Mouse (Mus musculus) frontal cortex, postnatal 25 days (tissue): ENCODE measurements at regions not wholly inside any gene's neighbourhood (a gene's known extent, or its start where the extent isn't known, plus 50 kb on each side); places are given as distances from the start of the nearest gene placed in this dataset.
"Not testable (repeated sequence)": the region's sequence is repeated elsewhere in the genome, so short reads cannot be mapped to it uniquely, and the experiment has no call there.

ENCODE experiments used
- DNase-seq, 2 experiments: peaks; one replicate each; pipeline ENCODE4 v3.0.0; 2022; ENCODE audit warnings: low spot score in 2 of 2

DNA sequence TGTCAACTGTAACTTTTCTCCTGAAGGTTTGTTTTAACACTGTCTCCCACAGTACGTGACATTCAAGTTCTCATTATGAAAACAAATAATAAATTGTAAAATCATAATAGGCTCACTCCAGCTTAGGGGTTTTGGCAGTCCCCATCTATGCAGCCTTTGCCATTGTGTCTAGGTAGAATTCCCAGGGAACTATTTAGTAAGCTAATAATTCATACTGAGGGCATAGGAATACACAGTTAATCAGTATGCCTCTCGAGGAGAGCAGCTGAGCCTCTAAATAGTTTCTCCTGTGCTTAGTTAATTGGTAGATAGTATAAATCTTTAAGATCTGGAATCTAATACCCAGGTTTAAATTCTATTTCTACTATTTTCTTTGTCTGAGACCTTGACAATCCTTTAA, 191.7 kb downstream of the Tprg start:
- DNase-seq, result no peak

DNA sequence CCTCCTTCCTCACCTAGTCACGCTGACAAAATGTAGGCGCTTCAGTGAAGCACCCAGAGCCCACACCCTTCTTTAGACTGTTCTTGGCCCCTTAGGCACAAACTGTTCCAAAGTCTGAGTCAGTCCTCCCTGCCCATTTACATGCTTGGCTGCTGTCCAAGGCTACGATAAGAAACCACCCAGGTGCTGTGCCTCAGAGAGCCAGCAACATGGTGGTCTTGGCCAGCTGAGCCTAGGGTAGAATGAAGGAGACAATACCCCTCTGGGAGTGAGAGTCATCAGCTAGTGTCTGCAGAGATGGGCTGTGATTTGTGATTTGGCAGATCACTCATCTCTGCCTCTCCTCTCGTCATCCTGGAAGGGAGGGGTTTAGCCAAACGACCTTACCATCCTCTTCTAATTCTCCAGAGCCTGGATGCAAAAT, 197.2 kb downstream of the Tprg start:
- no peak for DNase-seq

DNA sequence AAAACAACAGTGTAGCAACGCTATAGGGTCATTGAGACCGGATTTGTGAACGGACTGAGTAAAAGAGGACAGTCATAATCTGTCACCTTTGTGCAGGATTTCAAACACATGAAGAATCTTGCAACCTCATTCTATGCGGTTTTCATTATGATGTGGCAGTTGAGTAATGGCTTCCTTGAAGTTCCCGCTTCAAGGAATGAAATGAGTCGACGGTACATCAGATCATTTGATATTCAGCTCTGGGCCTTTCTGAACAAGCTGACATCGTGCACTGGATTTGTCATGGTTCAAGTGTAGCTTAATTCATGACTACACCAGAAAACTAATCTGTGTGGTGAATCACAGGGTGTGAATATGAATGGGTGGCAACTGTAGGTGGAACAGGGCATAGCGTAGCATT, 198.4 kb downstream of the Tprg start:
- DNase-seq, result no peak

DNA sequence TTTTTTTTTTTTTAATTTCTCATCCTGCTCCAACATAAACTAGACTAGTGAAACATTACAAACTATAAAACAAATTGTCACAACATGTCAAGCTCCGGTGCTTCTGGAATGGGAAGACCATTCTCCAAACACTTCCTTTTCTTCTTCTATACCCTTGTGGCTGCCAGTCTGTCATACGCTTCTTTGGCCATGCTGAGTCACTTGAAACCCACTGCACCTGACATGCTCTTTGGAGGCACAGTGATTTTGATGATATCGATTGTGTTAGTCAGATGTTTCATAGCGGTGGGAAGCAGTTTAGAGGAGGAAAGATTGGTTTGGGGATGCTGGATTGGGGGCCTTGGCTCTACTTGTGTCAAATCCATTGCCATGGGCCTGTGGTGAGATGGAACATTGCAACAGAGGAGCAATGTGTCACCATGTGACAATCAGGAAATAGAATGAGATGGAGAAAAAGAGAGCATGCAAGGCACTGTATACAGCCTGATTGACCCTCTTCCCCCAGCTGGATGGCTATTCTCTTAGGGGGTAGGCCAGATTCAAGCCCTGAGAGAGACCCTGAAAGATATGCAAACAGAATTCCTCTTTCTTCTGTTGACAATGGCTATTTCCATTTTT, 197.0 kb upstream of the Trp63 start:
- DNase-seq, result no peak

DNA sequence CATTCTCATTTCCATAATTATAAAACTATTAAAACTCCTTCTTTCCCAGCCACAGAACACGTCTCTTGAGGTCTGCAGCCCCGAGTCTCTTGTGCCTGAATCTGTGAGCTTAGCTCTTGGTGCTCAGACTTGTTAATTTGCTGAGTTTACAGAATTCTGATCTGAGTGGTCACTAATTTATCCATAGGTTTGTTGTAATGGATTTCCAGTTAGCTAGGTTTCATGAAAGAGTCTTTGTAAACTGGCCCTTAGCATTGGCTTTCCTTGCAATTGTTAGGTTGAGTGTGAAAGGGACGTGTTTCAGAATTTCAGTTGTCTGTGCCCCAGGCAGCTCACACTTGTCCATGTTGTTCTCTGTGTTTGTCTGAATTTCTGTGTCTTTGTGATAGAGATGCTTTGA, 192.7 kb upstream of the Trp63 start:
- no peak for DNase-seq

DNA sequence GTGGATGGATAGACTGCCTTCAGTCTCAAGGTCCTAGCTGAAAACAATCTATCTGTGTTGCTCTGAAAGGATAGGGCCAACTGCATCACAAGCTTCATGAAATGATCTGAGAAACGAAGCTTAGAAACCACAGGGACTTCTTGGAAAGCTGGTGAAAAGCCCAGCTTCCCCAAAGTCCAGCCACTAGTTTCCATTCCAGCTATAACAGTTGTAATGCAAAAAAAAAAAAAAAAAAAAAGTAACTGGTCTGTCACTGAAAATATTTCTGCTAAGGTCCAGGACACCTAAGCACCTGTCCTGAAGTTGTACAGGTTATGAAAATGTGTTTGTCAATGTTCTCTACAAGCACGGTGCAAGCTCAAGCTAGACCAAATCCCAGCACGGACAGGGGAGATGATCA, 189.4 kb upstream of the Trp63 start:
- DNase-seq, result no peak

DNA sequence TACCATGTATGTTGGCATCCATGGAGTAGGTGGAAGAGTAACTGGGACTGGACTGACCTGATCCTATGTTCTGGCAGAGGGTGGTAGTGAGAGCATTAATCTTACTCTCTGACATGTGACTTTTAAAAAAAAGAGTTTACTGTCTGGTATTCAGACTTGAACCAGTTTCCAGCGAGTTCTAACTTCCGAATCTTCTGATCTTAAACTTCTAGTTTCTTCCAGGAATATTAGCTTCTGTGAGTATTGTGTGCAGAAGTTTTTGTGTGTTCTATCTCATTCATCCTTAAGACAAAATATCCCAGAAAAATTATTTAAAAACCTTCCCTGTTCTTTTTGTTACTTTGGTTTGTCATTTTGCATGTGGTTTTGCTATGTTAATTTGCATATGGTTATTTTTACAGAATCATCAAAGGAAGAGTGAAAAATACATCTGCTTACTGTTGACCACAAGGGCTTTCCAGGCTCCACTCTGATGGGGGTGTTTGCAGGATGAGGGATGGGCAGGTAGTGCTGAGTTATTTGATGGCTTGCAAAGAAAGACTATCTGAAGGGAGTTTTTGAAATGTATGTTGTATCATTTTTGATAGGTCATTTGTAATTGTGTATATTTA, 187.9 kb upstream of the Trp63 start:
- DNase-seq, result no peak

DNA sequence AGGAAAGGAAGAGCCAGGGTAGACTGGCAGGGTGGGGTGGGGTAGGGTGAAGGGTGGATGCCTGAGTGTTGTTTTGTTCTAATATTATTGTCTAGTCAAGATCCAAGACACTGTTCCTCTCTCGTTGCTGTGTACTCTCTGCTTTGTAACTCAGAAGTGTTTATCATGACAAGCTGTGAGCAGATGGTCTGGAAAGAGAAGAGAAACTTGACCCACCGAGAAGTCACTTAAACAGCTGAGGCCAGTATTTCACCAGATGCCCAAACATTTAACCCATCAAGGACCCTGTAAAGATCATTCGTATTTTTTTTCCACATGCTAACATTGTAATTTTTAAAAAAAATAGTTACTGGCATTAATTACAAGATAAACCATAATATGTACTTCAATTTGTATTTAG, 178.7 kb upstream of the Trp63 start:
- no peak for DNase-seq

DNA sequence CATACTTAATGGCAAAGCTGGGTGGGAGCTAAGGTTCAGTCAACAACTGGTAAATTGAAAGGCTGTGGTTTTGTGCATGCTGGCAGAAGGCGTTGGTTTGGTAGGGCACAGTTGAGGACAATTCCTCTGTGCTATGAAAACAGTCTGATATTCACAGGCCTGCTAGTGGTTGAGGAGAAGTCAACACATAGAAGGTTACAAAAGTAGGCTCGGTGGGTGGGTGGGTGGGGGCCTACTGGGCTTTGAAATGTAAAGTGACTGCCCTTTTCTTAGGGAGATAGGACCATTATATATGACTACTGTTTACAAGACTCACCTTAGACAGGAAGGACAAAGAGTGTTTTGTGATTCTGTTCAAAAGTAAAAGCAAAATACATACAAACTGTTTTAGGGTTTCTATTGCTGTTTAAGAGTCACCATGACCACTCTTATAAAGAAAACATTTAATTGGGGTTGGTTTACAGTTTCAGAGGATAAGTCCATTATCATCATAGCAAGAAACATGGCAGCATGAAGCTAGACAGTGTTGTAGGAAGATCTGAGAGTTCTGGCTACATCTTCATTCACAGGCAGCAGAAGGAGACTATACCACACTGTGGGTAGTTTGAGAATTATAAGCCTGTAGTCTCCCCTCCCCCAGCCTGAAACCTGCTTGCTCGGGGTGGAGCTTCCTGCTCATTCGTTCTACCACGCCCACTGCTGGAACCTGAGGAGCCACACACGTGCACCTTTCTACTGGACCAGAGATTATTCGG, 166.3 kb upstream of the Trp63 start:
- DNase-seq, result no peak

DNA sequence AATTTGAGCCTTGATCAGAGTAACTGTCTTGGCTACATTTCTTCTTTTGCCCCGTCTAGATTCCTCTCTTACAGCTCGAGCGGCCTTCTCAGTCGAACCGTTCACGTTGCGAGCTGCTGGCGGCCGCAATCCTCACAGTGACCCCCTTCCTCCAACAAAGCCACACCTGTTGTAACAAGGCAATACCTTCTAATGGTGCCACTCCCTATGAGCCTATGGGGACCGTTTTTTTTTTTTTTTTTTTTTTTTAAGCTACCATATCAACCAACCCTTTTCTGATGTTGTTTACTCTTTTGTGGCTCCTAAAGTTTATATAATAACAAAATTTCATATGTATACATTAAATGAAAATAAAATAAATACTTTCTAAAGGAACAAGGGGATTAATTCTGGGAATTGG, 160.4 kb upstream of the Trp63 start:
- not testable (repeated sequence) for DNase-seq

DNA sequence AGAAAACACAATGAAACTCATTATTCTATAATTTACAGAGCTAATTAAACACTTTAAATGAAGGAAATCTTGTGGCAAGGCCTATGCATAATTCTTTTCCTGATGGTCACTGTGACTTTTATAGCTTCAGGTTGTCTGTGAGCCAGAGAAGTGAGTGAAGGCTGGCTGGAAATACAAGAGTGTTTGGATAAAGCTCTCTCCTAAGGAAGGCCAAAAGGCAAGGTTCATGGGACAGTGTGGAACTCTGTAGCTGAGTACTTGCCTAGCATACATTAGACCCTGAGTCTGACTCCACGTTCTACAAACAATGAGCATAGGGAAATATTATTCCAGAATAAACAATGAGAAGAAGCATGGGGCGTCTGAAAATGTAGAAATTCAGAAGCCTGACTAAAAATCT, 159.9 kb upstream of the Trp63 start:
- DNase-seq, result no peak

DNA sequence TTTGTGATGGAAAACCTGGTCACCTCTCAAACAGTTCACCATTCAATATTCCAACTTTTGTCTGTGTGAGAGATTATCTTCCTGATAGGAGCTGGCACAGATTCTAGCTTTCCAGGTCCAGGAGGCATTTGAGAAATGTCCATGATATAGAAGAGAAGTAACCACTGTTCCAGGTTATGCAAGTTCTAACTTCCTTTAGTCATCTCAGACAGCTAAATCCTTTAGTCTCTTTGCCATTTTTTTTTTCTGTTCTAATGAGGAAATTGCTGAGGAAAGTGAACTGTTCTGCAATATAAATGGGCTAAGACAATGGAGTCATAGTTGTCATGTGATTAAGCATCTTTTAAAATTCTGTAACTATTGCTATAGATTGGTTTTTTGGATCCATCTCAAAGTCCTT, 155.7 kb upstream of the Trp63 start:
- no peak for DNase-seq

DNA sequence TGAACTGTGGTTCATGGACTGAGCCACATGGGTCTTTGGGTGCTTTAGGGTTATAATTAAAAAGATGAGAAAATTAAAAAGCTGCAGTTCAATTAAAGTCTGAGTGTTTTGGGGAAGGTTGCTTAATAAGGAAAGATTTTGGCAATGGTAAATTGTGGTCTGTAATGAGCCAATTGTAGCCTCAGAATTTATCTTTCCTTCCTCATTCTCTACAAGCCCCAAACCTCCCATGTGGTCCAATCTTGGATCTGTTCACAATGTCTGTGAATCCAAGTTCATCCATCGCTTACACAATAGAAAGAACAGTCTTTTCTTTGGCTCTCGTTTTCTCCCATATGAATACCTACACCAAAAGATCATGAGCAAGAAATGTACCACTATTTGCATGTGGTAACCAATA, 155.2 kb upstream of the Trp63 start:
- no peak for DNase-seq

DNA sequence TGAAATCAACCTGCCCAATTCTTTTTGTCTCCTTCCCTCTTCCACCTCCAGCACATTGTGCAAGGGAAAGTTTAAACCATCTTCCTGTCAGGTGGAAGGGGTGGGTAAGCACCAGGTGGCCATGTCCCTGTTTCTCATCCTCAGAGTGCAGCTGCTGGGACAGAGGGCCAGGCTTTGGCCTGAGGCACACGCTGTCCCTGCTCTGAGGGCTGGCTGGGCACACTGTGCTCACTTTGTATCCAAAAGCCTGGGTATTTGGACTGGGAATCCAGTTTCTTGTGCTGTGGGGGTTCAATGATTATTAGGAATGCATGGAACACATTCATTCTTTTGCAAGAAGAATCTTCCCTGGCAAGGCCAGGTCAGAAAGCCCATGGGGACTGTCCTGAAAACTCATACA, 153.9 kb upstream of the Trp63 start:
- DNase-seq, result no peak

DNA sequence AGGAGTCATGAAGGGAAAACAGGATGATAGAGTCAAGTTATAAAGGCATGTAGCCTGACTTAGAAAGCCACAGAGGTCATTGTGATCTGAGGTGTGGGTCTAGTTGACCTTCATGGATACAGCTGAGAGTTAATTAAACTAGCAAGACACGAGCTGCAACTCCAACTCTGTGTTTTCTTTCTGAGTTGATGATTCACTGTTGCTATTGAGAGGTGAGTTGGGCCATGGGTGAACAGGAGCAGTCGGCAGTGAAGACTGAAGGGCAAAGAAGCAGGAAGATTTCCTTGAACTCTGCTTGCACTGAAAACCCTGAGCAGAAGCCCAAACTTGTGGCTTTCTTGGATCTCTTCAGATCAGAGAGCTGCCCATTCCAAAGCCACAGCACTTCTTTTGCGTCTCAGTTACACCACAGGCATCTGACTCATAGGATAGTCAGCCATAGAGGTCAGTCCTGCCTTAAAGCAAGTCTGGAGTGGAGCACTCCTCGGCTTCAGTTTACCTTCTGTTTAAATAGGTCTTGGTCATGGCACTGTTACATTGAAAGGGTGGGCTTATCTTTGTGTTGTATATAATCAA, 151.7 kb upstream of the Trp63 start:
- DNase-seq, result no peak

DNA sequence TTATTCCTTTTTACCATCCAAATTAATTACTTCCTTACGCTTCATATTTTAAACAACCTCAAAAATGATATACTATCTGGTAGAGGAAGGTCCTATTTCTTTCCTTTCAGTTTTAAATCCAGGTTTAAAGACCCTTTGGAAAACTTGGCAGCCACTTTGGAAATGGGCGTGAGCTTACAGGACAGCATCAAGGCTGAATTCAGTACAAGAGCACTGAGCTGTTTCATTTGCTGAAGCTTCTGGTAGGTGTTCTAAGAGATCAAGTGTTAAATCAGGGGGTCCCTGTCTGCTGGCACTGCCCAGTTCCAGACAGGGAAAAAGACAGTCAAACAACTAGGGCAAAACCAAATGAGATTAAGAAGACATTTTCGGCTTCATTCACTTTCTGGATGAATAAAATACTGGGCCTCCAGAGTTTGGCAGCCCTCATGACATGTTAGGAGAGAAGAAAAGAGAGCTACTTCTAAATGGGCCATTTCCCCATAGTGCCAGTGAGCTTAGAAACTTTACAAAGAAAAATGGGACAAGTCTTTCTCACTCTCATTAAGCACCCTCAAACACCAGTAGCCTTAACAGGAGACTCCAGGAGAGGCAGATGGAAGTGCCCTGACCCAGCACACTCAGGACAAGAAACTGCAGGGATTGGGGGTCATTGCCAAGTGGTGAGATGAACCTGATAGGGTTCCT, 150.9 kb upstream of the Trp63 start:
- no peak for DNase-seq

DNA sequence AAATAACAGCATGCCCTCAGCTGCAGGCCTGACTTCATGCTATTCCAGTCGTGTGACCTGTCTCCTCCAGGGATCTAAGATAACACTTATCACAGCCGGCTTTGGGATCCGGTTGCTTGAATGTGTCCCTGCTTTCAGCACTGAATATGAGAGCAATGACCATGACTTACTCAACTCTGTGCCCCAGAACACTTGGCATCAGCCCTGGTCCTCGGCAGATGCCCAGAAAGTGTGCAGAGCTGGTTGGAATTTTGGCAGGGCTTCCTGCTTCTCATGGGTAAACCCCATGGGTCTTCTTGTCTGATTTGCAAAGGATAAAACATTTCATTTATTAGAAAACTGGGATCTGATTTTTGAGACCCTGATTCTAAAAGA, 150.4 kb upstream of the Trp63 start:
- no peak for DNase-seq

DNA sequence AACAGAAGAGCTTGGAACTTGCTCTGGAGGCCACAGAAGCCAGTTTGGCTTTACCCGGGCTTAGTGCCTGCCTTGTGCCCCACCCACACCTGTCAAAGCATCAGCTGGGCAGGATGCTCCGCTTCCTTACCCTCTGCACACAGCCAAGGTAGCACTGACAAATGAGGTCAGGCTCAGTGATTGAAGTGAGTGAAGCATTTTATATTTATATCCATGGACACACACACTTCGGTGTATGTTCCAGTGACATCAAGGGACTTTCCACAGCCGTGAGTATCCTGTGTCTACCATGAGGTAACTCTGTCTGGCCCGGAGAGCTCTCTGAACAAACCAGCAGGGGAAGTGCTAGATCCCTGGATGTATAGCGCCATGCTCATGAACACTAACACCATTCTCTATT, 147.0 kb upstream of the Trp63 start:
- DNase-seq, result no peak

DNA sequence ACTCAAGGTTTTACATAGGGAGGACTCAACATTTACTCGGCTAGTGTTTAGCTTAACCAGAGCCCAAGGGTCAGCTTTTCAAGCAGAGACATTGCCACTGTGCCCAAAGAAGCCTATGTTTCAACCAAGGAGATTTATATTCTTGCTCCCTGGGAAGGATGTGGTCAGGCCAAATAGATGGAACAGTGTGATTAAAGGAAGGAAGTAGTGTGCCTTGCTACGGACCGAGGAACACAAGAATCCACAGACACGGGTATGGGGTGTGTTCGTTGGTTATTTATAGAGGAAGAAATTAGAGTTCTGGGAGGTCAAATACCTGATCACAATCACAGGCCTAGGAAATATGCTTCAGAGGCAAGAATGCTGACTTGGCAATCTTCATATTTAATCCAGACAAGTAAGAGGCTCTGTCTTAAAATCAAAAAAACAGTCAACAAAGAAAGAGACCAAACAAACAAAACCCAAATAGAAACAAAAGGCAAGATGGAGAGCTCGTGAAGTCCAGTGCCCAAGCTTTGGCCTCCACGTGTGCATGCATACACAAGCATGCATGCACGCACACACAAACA, 133.9 kb upstream of the Trp63 start:
- DNase-seq, result no peak

DNA sequence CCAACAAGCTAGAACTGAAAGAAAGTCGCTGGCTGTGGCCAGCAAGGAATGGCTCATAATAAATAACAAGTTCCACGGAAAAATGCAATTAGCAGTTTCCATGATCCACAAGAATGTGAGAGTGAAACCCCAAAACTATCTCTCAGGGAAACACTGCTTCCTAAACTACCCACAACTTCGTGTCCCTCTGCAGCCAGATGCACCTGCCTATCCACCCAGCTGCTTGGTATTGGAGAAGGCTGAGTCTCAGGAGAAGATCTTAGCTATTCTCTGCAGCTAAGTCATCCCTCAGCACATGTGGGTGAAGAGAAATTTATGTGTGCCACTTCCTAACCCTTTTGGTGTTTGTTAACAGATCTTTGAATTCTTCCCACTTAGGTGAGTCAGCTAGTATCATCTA, 126.4 kb upstream of the Trp63 start:
- no peak for DNase-seq

DNA sequence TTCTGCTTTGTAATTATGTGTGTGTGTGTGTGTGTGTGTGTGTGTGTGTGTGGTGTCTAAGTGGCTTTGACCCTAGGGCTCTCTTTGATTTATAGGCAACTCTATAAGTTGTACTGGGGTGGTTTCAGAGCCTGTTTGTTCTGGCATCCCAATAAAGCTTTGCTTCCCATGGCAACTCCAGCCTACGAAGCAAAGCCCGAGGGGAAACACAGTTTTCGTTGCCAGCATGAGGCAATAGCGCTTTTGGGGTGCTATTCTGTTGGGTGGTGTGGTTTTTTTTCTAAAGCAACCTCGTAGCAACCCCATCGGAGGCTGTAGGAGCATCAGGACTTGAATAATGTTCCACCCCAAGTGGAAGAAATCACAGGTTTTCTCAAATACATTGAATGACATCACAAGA, 103.3 kb upstream of the Trp63 start:
- no peak for DNase-seq
